In the genomic region with DNA sequence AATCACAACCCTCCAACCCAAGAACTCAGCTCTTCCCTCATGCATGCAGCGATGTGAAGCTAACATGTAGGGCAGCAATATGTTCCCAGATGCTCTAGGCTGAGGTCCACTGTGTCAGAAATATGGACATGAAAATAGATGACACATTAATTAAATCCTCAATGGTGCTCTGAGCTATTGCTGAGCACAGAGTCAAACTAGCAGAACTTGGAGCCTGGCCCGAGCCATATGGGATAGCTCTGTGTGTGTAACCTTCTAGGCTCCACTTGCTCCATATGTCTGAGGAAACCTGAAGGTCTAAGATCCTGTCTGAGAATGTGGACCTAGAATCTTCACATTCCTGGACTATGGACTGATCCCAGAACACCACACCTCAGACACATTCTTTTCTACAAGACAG, we compare ENCODE assay signal across 8 mouse cellular contexts.
"Had no signal": no experiment of that assay in that cellular context is flagged by ENCODE, and none has a peak within 500 bp of the region (broad histone marks: within the 10 kb centered on the region; RNA-seq: fewer than 3 reads in every experiment).

No protein-coding gene starts in this region.

- DNase-seq: kidney, postnatal 36 days; liver, embryonic 13.5 days; liver, postnatal 0 days; lung, postnatal 14 days; right cerebral cortex, adult 18-20 months; right cerebral cortex, postnatal 25 days; thymus, postnatal 36 days had no signal

- ATAC-seq: liver, postnatal 0 days; midbrain, embryonic 13.5 days had no signal
